Mouse (Mus musculus) midbrain, embryonic 14.5 days (tissue): ENCODE results near the gene Malrd1. TPM values are rescaled to one million over a fixed set of nuclear protein-coding genes. Genes with fewer than 3 reads are reported as not detected.
A peak's percentile ranks its signal among the peaks of the same experiment; 100 is the strongest.

Experiments used
- ATAC-seq: fragments of 200-750 bp; cut with Nextera tagmentation; 2 replicates; pipeline ENCODE4 v1.8.0; 2017; ENCODE audit warnings: moderate number of reproducible peaks, moderate library complexity; ENCODE audit not compliant: low FRiP score, low TSS enrichment
- DNase-seq: peaks from one replicate; pipeline ENCODE4 v3.0.0-alpha.2; 2015
- H3K27ac ChIP-seq: fragments of 300-500 bp; sonication (generic); replicated peaks from 2 replicates; pipeline ENCODE4 v1.5.1; 2014; ENCODE audit warnings: mild to moderate bottlenecking, low read depth, low read length, moderate library complexity
- H3K27me3 ChIP-seq: fragments of 300-500 bp; sonication (generic); 2 replicates; pipeline ENCODE4 v1.6.1; 2014; ENCODE audit warnings: low read length, control low read depth, mixed read lengths; ENCODE audit not compliant: control insufficient read depth, insufficient read depth
- H3K36me3 ChIP-seq: fragments of 300-500 bp; sonication (generic); 2 replicates; pipeline ENCODE4 v1.6.1; 2014; ENCODE audit warnings: low read length, control low read depth; ENCODE audit not compliant: control insufficient read depth, insufficient read depth
- H3K4me1 ChIP-seq: fragments of 300-500 bp; sonication (generic); 2 replicates; pipeline ENCODE4 v1.6.1; 2014; ENCODE audit warnings: mild to moderate bottlenecking, antibody characterized with exemption, low read length, control low read depth; ENCODE audit not compliant: control insufficient read depth, insufficient read depth
- H3K4me2 ChIP-seq: fragments of 300-500 bp; sonication (generic); 2 replicates; pipeline ENCODE4 v1.6.1; 2014; ENCODE audit warnings: mild to moderate bottlenecking, low read length, moderate library complexity
- H3K4me3 ChIP-seq: fragments of 300-500 bp; sonication (generic); replicated peaks from 2 replicates; pipeline ENCODE4 v1.5.1; 2014; ENCODE audit warnings: low read depth, low read length
- H3K9ac ChIP-seq: fragments of 300-500 bp; sonication (generic); replicated peaks from 2 replicates; pipeline ENCODE4 v1.6.1; 2014; ENCODE audit warnings: mild to moderate bottlenecking, low read length, moderate library complexity
- H3K9me3 ChIP-seq: fragments of 300-500 bp; sonication (generic); 2 replicates; pipeline ENCODE4 v1.6.1; 2016; ENCODE audit warnings: low read length, control low read depth, mixed read lengths; ENCODE audit not compliant: control insufficient read depth
- WGBS: fragments of 180-500 bp; shearing (Covaris S2); extraction: QIAGEN DNeasy Blood & Tissue Kit; methylation state at CpG from one replicate; pipeline ENCODE4 v1.1.7; 2014; 5-methylcytosine and 5-hydroxymethylcytosine counted together
- polyA plus RNA-seq: library from polyadenylated mRNA; unstranded; fragments of >200 nt; fragmentation: Nextera tagmentation; extraction: Ambion mirVana; gene quantifications from 2 replicates; pipeline ENCODE4 v1.2.1, GENCODE M21; 2014

Gene Malrd1
- polyA plus RNA-seq, 1 experiment from 2014 or later = 0.13 TPM

DNA sequence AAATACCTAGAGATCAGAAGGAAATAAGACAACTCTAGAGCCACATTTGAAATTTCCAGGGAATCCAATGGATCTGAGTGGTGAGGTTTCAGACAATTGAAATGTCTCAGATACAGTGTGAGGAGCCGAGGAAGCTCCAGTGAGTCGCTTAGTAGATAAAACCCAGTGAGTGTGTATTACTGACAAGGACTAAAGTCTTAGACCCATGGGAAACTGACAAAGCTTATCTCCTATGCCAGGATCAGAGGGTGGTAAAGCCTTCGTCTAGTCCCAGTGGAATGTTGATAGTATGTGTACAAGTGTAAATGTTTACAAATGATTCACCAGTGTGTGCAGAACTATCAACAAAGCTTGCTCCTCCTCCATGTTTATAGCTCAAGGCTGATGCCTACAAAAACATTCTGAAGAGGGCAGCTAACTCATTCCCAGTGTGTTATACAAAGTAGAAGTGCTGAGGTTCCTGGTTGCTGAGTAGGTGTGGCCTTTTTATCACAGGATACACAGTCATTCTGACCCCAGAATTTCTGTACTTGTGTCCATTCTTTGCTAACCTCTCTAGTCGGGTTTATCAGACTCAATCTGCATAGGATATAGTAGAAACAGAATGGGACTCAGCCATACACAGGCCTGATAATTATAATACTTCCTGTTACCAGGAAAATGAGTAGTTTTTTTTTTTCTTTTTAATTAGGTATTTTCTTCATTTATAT lies 218.9 kb downstream of the Malrd1 start:
- H3K9ac ChIP-seq = no peak overlapping the region
- no peaks in the 10 kb centered on the region for H3K27me3 ChIP-seq
- 77% methylated on average over 4 of the region's 4 CpGs for WGBS
- no peaks in the 10 kb centered on the region for H3K4me1 ChIP-seq
- H3K36me3 ChIP-seq = no peaks in the 10 kb centered on the region
- no peak overlapping the region for H3K27ac ChIP-seq
- DNase-seq = no peak
- H3K9me3 ChIP-seq = no peaks in the 10 kb centered on the region
- H3K4me2 ChIP-seq = no peak overlapping the region
- no peak; the same call in 1 of the 2 replicates for ATAC-seq
- no peak overlapping the region for H3K4me3 ChIP-seq

DNA sequence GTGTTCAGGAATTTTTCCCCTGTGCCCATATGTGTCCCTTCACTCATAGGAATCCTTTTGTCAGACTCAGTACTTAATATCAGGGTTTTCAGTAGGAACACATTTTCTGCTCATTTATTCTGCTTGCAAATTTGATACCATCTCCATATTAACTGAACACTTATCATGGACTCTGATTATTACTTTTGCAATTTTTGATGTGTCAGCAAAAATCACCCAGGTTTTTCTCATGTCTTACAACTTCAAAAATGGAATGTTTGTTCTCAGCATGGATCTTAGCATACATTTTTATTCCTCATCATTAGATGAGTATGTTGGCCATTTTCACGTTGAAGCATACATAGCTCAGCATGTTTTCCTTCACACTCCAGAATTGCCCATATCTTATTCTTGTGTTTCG lies 258.5 kb downstream of the Malrd1 start:
- 91% methylated on average over 2 of the region's 2 CpGs for WGBS
- ATAC-seq = no peak
- Histone ChIP-seq H3K9me3 (no peaks in the 10 kb centered on the region), H3K27me3 (no peaks in the 10 kb centered on the region), H3K4me2 (no peak overlapping the region), H3K27ac (no peak overlapping the region), H3K36me3 (no peaks in the 10 kb centered on the region), H3K4me3 (no peak overlapping the region), H3K9ac (no peak overlapping the region), H3K4me1 (no peaks in the 10 kb centered on the region)
- DNase-seq = no peak

- 31% methylated on average over 1 of the region's 1 CpGs for WGBS
- Histone ChIP-seq H3K4me3 (no peak overlapping the region), H3K36me3 (no peaks in the 10 kb centered on the region), H3K4me2 (no peak overlapping the region), H3K4me1 (no peaks in the 10 kb centered on the region), H3K27me3 (no peaks in the 10 kb centered on the region), H3K9me3 (no peaks in the 10 kb centered on the region), H3K9ac (no peak overlapping the region), H3K27ac (no peak overlapping the region)
- DNase-seq (no peak), ATAC-seq (no peak)
These were observed 289.4 kb downstream of the Malrd1 start for GRCm38 (mm10) chr2:15815724-15816123.

DNA sequence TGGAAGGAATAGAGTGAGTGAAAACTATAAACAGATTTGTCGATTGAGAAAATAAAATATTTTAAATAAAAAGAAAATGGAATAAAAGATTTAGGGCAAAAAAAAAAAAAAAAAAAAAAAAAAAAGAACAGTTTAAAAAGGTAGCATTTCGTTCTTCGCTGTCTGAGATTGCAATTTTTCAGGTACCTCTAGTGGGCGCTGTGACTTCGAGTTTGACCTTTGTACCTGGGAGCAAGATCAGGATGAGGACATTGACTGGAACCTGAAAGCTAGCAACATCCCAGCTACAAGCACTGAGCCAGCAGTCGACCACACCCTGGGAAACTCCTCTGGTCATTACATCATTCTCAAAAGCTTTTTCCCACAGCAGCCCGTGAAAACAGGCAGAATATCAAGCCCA lies 343.1 kb downstream of the Malrd1 start:
- 35% methylated on average over 7 of the region's 7 CpGs for WGBS

GRCm38 (mm10) chr2:15893418-15894120 lies 367.3 kb downstream of the Malrd1 start:
- Histone ChIP-seq H3K4me2 (no peak overlapping the region), H3K27me3 (no peaks in the 10 kb centered on the region), H3K9ac (no peak overlapping the region), H3K36me3 (no peaks in the 10 kb centered on the region), H3K4me3 (no peak overlapping the region), H3K27ac (no peak overlapping the region), H3K9me3 (no peaks in the 10 kb centered on the region), H3K4me1 (no peaks in the 10 kb centered on the region)
- DNase-seq (no peak), ATAC-seq (no peak)
- WGBS = 89% methylated on average over 1 of the region's 1 CpGs

More for the DNA sequence above, 343.1 kb downstream of the Malrd1 start:
- ATAC-seq (no peak), DNase-seq (no peak)
- H3K27ac ChIP-seq = no peak overlapping the region
- H3K4me3 ChIP-seq = no peak overlapping the region
- H3K4me2 ChIP-seq = no peak overlapping the region
- no peaks in the 10 kb centered on the region for H3K4me1 ChIP-seq
- H3K9me3 ChIP-seq = no peaks in the 10 kb centered on the region
- H3K36me3 ChIP-seq = no peaks in the 10 kb centered on the region
- no peak overlapping the region for H3K9ac ChIP-seq
- H3K27me3 ChIP-seq = no peaks in the 10 kb centered on the region

GRCm38 (mm10) chr2:15925432-15925831 lies 399.2 kb downstream of the Malrd1 start:
- H3K9me3 ChIP-seq = no peaks in the 10 kb centered on the region
- no peak overlapping the region for H3K9ac ChIP-seq
- DNase-seq (no peak), ATAC-seq (no peak)
- no peak overlapping the region for H3K27ac ChIP-seq
- H3K27me3 ChIP-seq = no peaks in the 10 kb centered on the region
- WGBS = 23% methylated on average over 3 of the region's 3 CpGs
- H3K4me2 ChIP-seq = no peak overlapping the region
- no peaks in the 10 kb centered on the region for H3K36me3 ChIP-seq
- no peak overlapping the region for H3K4me3 ChIP-seq
- no peaks in the 10 kb centered on the region for H3K4me1 ChIP-seq

DNA sequence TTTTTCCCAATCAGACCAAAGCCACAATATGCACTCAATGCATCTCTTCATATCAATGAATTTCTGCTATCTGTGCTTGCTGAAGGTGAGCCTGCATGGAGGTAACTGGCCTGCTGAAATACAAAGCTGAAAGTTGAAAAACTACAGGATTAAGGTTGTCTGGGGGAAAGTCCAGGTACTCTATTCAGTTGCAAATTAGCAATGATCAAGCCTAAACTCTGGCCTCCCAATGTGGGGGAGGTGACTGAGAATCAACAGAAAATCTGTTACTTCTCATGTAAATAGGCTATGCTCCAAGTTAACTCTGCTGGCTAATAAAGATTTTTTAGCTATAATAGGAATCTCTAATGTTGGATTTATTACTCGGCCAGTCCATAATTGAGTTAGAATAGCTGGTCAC lies 399.8 kb downstream of the Malrd1 start:
- ATAC-seq = no peak
- H3K27me3 ChIP-seq = no peaks in the 10 kb centered on the region
- no peak overlapping the region for H3K4me3 ChIP-seq
- no peak overlapping the region for H3K27ac ChIP-seq
- H3K4me2 ChIP-seq = no peak overlapping the region
- DNase-seq = no peak
- 28% methylated on average over 1 of the region's 1 CpGs for WGBS
- H3K9ac ChIP-seq = no peak overlapping the region
- no peaks in the 10 kb centered on the region for H3K9me3 ChIP-seq
- no peaks in the 10 kb centered on the region for H3K4me1 ChIP-seq
- H3K36me3 ChIP-seq = no peaks in the 10 kb centered on the region

DNA sequence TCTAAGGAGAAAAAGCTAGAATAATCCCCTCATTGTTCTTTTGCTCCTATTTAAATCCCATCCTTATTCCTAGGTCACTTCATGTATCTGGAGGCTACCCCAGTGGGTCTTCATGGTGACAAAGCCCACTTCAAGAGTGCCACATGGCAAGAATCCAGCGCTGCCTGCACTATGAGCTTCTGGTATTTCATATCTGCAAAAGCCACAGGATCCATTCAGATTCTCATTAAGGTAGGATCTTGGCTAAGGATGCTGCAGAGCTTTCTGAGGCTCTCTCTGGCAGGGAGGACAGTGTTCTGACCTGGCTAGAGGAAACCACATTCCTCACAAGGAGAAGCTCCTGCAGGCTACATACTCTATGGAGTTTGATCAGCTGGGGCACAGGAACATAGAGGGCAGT lies 405.2 kb downstream of the Malrd1 start:
- Histone ChIP-seq H3K27ac (no peak overlapping the region), H3K4me2 (no peak overlapping the region), H3K4me1 (no peaks in the 10 kb centered on the region), H3K36me3 (no peaks in the 10 kb centered on the region), H3K27me3 (no peaks in the 10 kb centered on the region), H3K9ac (no peak overlapping the region), H3K4me3 (no peak overlapping the region), H3K9me3 (no peaks in the 10 kb centered on the region)
- ATAC-seq (no peak), DNase-seq (peak; percentile 34)
- WGBS = 66% methylated on average over 1 of the region's 1 CpGs

- no peaks in the 10 kb centered on the region for H3K27me3 ChIP-seq
- H3K9me3 ChIP-seq = no peaks in the 10 kb centered on the region
- no peak overlapping the region for H3K4me3 ChIP-seq
- H3K4me1 ChIP-seq = no peaks in the 10 kb centered on the region
- no peaks in the 10 kb centered on the region for H3K36me3 ChIP-seq
- no peak overlapping the region for H3K9ac ChIP-seq
- DNase-seq (no peak), ATAC-seq (no peak)
- H3K4me2 ChIP-seq = no peak overlapping the region
- no peak overlapping the region for H3K27ac ChIP-seq
These were observed 405.6 kb downstream of the Malrd1 start for GRCm38 (mm10) chr2:15931924-15932323.
